Mouse (Mus musculus): ENCODE results near the gene Tmpo.

Tmpo gene

GRCm38 (mm10) chr10:91180761-91181460, at the start of gene Tmpo:
Tmpo (minus strand) TSS chr10:91181315.
- DNase-seq (ENCODE audit: extremely low read depth, insufficient read length, low spot score): no peak

GRCm38 (mm10) chr10:91230400-91230799, 49.3 kb upstream of the Tmpo start:
- DNase-seq (ENCODE audit: extremely low read depth, insufficient read length, low spot score): no peak

GRCm38 (mm10) chr10:91229518-91229961, 48.4 kb upstream of the Tmpo start:
- no peak for DNase-seq (ENCODE audit: extremely low read depth, insufficient read length, low spot score)

GRCm38 (mm10) chr10:91228924-91229517, 47.9 kb upstream of the Tmpo start:
- no peak for DNase-seq (ENCODE audit: extremely low read depth, insufficient read length, low spot score)

- no peak for DNase-seq (ENCODE audit: extremely low read depth, insufficient read length, low spot score)
Measured at GRCm38 (mm10) chr10:91227034-91227433, 45.9 kb upstream of the Tmpo start.

- no peak for DNase-seq (ENCODE audit: extremely low read depth, insufficient read length, low spot score)
Measured at GRCm38 (mm10) chr10:91222398-91223236, 41.5 kb upstream of the Tmpo start.

GRCm38 (mm10) chr10:91208899-91209667, 28.0 kb upstream of the Tmpo start:
- DNase-seq (ENCODE audit: extremely low read depth, insufficient read length, low spot score): no peak

- DNase-seq (ENCODE audit: extremely low read depth, insufficient read length, low spot score): no peak
Measured at GRCm38 (mm10) chr10:91208461-91208860, 27.3 kb upstream of the Tmpo start.

- no peak for DNase-seq (ENCODE audit: extremely low read depth, insufficient read length, low spot score)
Measured at GRCm38 (mm10) chr10:91207275-91207674, 26.2 kb upstream of the Tmpo start.

GRCm38 (mm10) chr10:91205632-91206031, 24.5 kb upstream of the Tmpo start:
- DNase-seq (ENCODE audit: extremely low read depth, insufficient read length, low spot score): no peak

- DNase-seq (ENCODE audit: extremely low read depth, insufficient read length, low spot score): no peak
Measured at GRCm38 (mm10) chr10:91200581-91200980, 19.5 kb upstream of the Tmpo start.

- DNase-seq (ENCODE audit: extremely low read depth, insufficient read length, low spot score): no peak
Measured at GRCm38 (mm10) chr10:91199238-91199780, 18.2 kb upstream of the Tmpo start.

GRCm38 (mm10) chr10:91197704-91198103, 16.6 kb upstream of the Tmpo start:
- DNase-seq (ENCODE audit: extremely low read depth, insufficient read length, low spot score): no peak

- DNase-seq (ENCODE audit: extremely low read depth, insufficient read length, low spot score): no peak
Measured at GRCm38 (mm10) chr10:91196778-91197177, 15.7 kb upstream of the Tmpo start.

GRCm38 (mm10) chr10:91195680-91196079, 14.6 kb upstream of the Tmpo start:
- DNase-seq (ENCODE audit: extremely low read depth, insufficient read length, low spot score): no peak

- DNase-seq (ENCODE audit: extremely low read depth, insufficient read length, low spot score): no peak
Measured at GRCm38 (mm10) chr10:91195091-91195490, 14.0 kb upstream of the Tmpo start.

GRCm38 (mm10) chr10:91191851-91192250, 10.7 kb upstream of the Tmpo start:
- DNase-seq (ENCODE audit: extremely low read depth, insufficient read length, low spot score): no peak

GRCm38 (mm10) chr10:91189476-91189875, 8.4 kb upstream of the Tmpo start:
- DNase-seq (ENCODE audit: extremely low read depth, insufficient read length, low spot score): no peak

GRCm38 (mm10) chr10:91188684-91189287, 7.7 kb upstream of the Tmpo start:
- DNase-seq (ENCODE audit: extremely low read depth, insufficient read length, low spot score): no peak

GRCm38 (mm10) chr10:91187872-91188271, 6.8 kb upstream of the Tmpo start:
- DNase-seq (ENCODE audit: extremely low read depth, insufficient read length, low spot score): peak; percentile 77
